Mouse (Mus musculus) embryonic facial prominence, embryonic 12.5 days (tissue): ENCODE data around the gene Atp6v1e2. TPM values are rescaled to one million over a fixed set of nuclear protein-coding genes. Genes with fewer than 3 reads are reported as not detected.

Experiments used
- ATAC-seq: fragments of 200-750 bp; cut with Nextera tagmentation; 2 replicates; pipeline ENCODE4 v1.8.0; 2017; ENCODE audit not compliant: insufficient number of reproducible peaks, insufficient read depth, low FRiP score, low TSS enrichment
- H3K27ac ChIP-seq: fragments of 300-500 bp; sonication (generic); 2 replicates; pipeline ENCODE4 v1.5.1; 2016; ENCODE audit warnings: mild to moderate bottlenecking
- H3K27me3 ChIP-seq: fragments of 300-500 bp; sonication (generic); 2 replicates; pipeline ENCODE4 v1.6.1; 2016; ENCODE audit warnings: mild to moderate bottlenecking, moderate library complexity
- H3K36me3 ChIP-seq: fragments of 300-500 bp; sonication (generic); 2 replicates; pipeline ENCODE4 v1.6.1; 2016; ENCODE audit warnings: mild to moderate bottlenecking
- H3K4me1 ChIP-seq: fragments of 300-500 bp; sonication (generic); 2 replicates; pipeline ENCODE4 v1.6.1; 2016
- H3K4me2 ChIP-seq: fragments of 300-500 bp; sonication (generic); replicated peaks from 2 replicates; pipeline ENCODE4 v1.6.1; 2016; ENCODE audit warnings: mild to moderate bottlenecking, moderate library complexity
- H3K4me3 ChIP-seq: fragments of 300-500 bp; sonication (generic); 2 replicates; pipeline ENCODE4 v1.5.1; 2016; ENCODE audit warnings: mild to moderate bottlenecking
- H3K9ac ChIP-seq: fragments of 300-500 bp; sonication (generic); 2 replicates; pipeline ENCODE4 v1.6.1; 2016; ENCODE audit warnings: mild to moderate bottlenecking, moderate library complexity
- H3K9me3 ChIP-seq: fragments of 300-500 bp; sonication (generic); 2 replicates; pipeline ENCODE4 v1.6.1; 2016; ENCODE audit warnings: mild to moderate bottlenecking, moderate library complexity
- WGBS: fragments of 180-500 bp; shearing (Covaris S2); methylation state at CpG from one replicate; pipeline ENCODE4 v1.1.7; 2016; 5-methylcytosine and 5-hydroxymethylcytosine counted together
- polyA plus RNA-seq: library from polyadenylated mRNA; unstranded; fragments of >200 nt; fragmentation: Nextera tagmentation; extraction: Ambion mirVana; gene quantifications from 2 replicates; pipeline ENCODE4 v1.2.1, GENCODE M21; 2016

Atp6v1e2 gene
- polyA plus RNA-seq, 1 experiment from 2014 or later: not detected

DNA sequence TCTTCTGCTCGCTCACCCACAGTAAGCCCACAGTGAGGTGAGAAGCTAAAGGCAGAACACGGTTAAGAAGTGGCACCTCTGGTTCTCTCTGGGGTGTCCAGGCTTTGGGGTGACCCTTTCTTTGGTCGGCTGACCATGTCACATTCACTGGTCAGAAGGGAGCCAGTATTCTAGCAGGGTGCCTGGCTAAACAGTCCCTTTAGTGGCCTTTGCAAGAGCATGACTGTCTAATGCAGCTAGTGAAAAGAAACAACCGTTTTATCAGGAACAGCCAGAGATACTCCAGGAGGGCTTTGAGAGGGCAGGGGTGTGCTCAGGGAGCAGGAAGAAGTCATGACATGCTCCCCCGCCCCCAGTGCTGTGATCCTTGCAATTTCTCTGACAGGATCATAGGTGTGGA is 36.4 kb downstream of the Atp6v1e2 start:
- WGBS: 59% methylated on average over 5 of the region's 5 CpGs
- no peak overlapping the region; the same call in 1 of the 2 replicates for H3K9ac ChIP-seq

DNA sequence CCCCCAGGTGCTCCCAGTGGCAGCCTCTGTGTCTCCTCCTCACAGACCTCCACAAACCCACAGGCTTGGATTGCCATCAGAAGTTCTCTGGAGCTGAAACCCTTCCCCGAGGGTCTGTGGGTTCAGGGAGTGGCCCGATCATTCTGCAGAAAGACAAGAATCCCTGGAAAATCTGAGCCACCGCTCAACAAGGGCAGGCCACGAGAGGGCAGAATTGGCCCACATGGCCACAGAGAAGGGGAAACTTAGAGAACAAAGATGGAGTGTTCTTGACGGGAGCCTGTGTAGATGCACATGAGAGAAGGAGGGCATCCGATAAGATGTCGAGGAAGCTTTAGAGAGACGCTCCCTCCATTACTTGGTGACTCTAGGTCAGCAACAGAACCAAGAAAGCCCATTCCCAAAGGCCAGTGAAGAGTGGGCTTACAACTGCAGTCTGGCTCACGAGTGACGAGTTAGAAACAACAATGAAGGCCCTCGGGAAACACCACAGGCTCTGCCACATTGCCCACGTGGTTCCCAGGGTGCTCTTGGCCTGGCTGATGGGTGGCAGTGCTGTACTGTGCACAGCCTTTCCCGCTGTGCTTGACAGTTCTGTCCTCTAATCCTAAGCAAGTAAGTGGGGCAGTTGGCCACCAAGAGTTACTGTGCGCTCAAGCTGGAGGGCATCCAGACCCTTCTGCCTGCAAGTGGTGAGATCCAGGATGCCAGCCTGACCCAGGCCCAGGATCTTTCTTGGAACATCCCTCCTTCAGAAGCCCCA is 37.8 kb downstream of the Atp6v1e2 start:
- 65% methylated on average over 14 of the region's 14 CpGs for WGBS

More for the DNA sequence above, 36.4 kb downstream of the Atp6v1e2 start:
- H3K4me3 ChIP-seq: no peak overlapping the region
- H3K9me3 ChIP-seq: no peaks in the 10 kb centered on the region
- H3K27ac ChIP-seq: no peak overlapping the region
- no peak for ATAC-seq
- H3K4me2 ChIP-seq: no peak overlapping the region
- 0 out of 2 replicates have a peak, but pooled peaks cover 5% of the 10 kb centered on the region for H3K4me1 ChIP-seq
- H3K36me3 ChIP-seq: no peaks in the 10 kb centered on the region
- H3K27me3 ChIP-seq: no peaks in the 10 kb centered on the region

DNA sequence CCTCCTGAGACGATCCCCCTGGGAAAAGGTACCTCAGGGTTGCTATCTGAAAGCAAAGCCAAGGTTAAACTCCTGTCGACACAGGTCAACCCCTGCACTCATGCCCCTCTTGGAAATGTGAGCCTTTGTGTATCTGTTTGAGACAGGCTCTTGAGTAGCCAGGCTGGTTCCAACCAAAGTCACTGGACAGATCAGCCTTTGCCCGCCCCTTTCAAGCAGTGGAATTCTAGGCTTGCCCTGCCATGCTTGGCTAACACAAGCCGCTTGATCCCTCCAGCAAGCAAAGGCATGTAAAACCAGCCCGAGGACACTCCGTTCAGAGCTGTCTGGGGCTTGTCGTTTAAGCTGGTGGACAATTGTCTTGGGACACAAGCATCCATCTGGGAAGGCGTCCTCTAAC is 39.4 kb downstream of the Atp6v1e2 start:
- Histone ChIP-seq H3K36me3 (no peaks in the 10 kb centered on the region), H3K9ac (no peak overlapping the region), H3K27me3 (no peaks in the 10 kb centered on the region), H3K4me3 (no peak overlapping the region), H3K4me1 (peaks cover 12% of the 10 kb centered on the region; the same call in 1 of the 2 replicates), H3K27ac (no peak overlapping the region), H3K9me3 (no peaks in the 10 kb centered on the region), H3K4me2 (no peak overlapping the region)
- no peak for ATAC-seq
- WGBS: 68% methylated on average over 8 of the region's 8 CpGs

More for the DNA sequence above, 37.8 kb downstream of the Atp6v1e2 start:
- no peak overlapping the region for H3K9ac ChIP-seq
- H3K36me3 ChIP-seq: no peaks in the 10 kb centered on the region
- no peak overlapping the region for H3K4me2 ChIP-seq
- H3K27ac ChIP-seq: no peak overlapping the region
- H3K27me3 ChIP-seq: no peaks in the 10 kb centered on the region
- H3K4me3 ChIP-seq: no peak overlapping the region
- H3K9me3 ChIP-seq: no peaks in the 10 kb centered on the region
- H3K4me1 ChIP-seq: peaks cover 12% of the 10 kb centered on the region; the same call in 1 of the 2 replicates
- ATAC-seq: no peak

DNA sequence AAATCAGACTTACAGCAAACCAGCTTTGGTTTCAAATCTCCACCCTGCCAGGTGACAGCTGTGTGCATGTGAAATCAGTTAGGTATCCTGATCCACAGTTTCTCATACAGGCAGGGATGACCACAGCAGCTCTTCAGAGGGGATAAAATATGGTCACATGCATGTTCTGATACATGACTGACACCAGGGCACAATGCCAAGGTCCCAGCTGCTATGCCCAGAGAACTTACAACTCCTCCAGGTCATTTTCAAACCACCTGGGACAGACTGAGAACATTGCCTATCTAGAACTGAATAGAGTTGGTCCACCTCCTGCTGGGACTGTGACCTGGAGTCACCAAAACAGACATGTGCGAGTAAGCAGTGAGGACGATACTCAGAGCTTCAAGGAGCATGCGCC is 40.6 kb downstream of the Atp6v1e2 start:
- Histone ChIP-seq H3K27me3 (no peaks in the 10 kb centered on the region), H3K9me3 (no peaks in the 10 kb centered on the region), H3K36me3 (no peaks in the 10 kb centered on the region), H3K4me3 (no peak overlapping the region), H3K4me1 (peaks cover 12% of the 10 kb centered on the region; the same call in 1 of the 2 replicates), H3K9ac (no peak overlapping the region), H3K4me2 (no peak overlapping the region), H3K27ac (no peak overlapping the region)
- 89% methylated on average over 3 of the region's 3 CpGs for WGBS
- ATAC-seq: no peak

DNA sequence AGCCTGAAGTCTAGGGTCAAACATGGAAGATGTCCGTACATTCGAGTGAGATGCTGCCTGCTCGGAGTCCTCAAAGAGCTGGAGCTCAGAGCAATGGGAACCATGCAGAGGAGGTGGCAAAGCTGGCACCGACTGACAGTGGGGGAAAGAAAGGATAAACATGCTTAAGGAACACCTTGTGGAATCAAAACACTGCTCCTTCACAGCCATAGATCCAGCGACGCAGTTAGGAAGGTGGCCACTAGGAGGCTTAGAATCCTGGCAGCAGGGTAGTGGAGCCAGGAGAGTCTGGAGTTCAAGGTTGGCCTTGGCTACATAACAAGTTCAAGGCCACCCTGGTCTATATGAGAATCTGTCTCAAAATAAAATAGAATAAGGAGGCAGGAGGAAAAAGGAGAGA is 41.1 kb downstream of the Atp6v1e2 start:
- no peak overlapping the region for H3K27ac ChIP-seq
- H3K4me1 ChIP-seq: peaks cover 12% of the 10 kb centered on the region; the same call in 1 of the 2 replicates
- no peak for ATAC-seq
- H3K4me2 ChIP-seq: no peak overlapping the region
- H3K9ac ChIP-seq: no peak overlapping the region
- H3K9me3 ChIP-seq: no peaks in the 10 kb centered on the region
- no peak overlapping the region for H3K4me3 ChIP-seq
- no peaks in the 10 kb centered on the region for H3K27me3 ChIP-seq
- no peaks in the 10 kb centered on the region for H3K36me3 ChIP-seq
- WGBS: 26% methylated on average over 6 of the region's 6 CpGs

DNA sequence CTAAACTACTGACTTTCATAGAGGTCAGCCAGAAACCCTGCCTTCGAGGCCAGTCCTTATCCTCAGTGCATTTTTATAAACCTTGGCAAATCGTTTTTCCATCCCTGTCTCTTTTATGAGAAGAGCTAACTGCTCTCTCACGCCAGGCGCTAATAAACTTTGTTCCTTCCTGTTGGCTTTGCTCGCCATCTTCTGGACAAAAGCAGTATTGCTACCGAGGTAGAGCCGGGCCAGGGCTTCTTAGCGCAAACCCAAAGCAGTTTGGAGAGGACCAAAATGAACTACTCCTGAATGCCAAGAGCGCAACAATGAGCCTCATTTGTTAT is 41.6 kb downstream of the Atp6v1e2 start:
- 0 out of 2 replicates have a peak, but pooled peaks have one; percentile 9 for ATAC-seq
- Histone ChIP-seq H3K4me3 (no peak overlapping the region), H3K9ac (no peak overlapping the region), H3K4me1 (peaks cover 12% of the 10 kb centered on the region; the same call in 1 of the 2 replicates), H3K9me3 (no peaks in the 10 kb centered on the region), H3K36me3 (no peaks in the 10 kb centered on the region), H3K27me3 (no peaks in the 10 kb centered on the region), H3K4me2 (peak overlapping the region; percentile 23), H3K27ac (no peak overlapping the region)
- WGBS: 2% methylated on average over 9 of the region's 9 CpGs

DNA sequence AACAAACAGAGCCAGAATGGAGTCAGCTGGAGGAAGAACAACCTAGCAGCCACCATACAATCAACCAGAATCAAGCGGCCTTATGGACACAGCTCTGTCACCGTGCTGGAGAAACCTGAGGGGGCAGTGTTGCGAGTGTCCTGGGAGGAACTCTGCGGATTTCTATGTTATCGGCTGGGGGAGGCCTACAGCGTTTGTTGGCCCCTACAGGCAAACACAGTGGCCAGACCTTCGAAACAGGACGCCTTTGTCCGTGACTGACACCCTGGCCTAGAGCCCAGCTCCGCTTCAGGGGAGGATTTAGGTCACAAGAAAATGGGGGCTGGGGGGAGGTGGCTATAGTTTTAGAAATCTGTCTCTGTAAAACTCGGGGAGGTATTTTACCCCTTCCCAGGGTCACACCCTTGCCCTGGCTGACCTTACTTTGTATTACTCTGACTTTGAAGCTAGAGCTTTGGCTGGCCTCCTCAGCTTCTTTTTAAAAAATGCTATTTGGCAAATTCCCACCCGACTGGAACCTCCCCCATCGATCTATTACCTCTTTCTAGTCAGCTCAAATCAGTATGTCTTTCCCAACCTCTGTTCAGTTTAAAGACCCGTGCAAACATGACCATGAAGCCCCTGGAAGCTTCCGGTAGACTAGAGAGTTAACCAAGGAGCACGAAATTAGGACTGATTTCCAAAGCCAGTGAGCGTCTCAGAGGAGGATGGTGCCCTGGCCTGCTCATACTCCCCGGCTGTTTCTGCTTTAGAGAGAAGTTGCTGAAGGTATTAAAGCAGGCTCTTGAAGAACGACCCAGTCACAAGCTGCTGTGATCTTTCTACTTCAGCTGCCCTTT is 42.2 kb downstream of the Atp6v1e2 start:
- Histone ChIP-seq H3K4me2 (peak overlapping the region; percentile 23), H3K9me3 (no peaks in the 10 kb centered on the region), H3K9ac (no peak overlapping the region), H3K4me3 (no peak overlapping the region), H3K4me1 (peaks cover 12% of the 10 kb centered on the region; the same call in 1 of the 2 replicates), H3K27me3 (no peaks in the 10 kb centered on the region), H3K36me3 (no peaks in the 10 kb centered on the region), H3K27ac (no peak overlapping the region)
- peak; percentile 6; the same call in 1 of the 2 replicates for ATAC-seq
- WGBS: 18% methylated on average over 19 of the region's 19 CpGs

DNA sequence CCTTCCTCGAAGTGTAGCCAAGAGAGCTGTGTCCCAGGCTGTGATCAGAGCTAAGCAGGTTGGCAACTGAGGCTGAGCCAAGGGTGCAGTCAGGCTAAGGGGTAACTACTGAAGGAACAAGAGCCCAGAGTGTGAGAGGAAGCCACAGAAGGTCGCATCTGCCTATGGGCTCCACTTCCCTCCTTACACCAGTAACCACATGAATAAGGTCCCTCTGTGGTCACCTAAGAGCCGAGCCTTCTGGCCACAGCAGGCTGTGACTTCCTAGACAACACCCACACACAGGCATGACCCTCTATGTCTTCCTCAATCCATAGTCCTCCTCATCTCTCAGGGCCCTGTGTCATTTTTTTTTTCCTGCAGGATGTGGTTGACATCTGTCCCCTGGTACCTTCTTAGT is 43.5 kb downstream of the Atp6v1e2 start:
- Histone ChIP-seq H3K36me3 (no peaks in the 10 kb centered on the region), H3K27me3 (no peaks in the 10 kb centered on the region), H3K4me1 (peaks cover 12% of the 10 kb centered on the region; the same call in 1 of the 2 replicates), H3K9me3 (no peaks in the 10 kb centered on the region), H3K4me3 (no peak overlapping the region), H3K9ac (no peak overlapping the region), H3K27ac (no peak overlapping the region), H3K4me2 (no peak overlapping the region)
- WGBS: 77% methylated on average over 3 of the region's 3 CpGs
- ATAC-seq: no peak

DNA sequence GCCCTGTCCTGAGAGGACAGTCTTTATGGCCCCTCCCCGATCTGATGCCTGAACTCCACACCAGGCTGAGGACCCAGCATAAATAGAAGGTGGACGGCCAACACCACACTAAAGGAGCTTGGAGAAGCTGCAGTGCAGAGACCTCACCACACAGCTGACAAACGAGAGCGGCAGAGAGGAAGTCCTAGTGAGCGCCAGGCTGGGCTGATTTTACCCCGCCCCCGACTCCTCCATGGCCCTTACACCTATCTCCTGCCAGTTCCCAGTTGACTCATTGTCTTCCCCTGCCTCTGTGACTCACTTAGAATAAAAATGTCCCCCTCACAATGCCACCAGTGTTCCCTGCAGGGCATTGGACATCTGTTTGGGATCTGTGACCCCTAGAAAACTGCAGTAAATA is 44.1 kb downstream of the Atp6v1e2 start:
- Histone ChIP-seq H3K36me3 (no peaks in the 10 kb centered on the region), H3K4me1 (peaks cover 12% of the 10 kb centered on the region; the same call in 1 of the 2 replicates), H3K4me3 (no peak overlapping the region), H3K9ac (no peak overlapping the region), H3K27me3 (no peaks in the 10 kb centered on the region), H3K27ac (no peak overlapping the region), H3K4me2 (no peak overlapping the region), H3K9me3 (no peaks in the 10 kb centered on the region)
- ATAC-seq: no peak
- 43% methylated on average over 7 of the region's 7 CpGs for WGBS

DNA sequence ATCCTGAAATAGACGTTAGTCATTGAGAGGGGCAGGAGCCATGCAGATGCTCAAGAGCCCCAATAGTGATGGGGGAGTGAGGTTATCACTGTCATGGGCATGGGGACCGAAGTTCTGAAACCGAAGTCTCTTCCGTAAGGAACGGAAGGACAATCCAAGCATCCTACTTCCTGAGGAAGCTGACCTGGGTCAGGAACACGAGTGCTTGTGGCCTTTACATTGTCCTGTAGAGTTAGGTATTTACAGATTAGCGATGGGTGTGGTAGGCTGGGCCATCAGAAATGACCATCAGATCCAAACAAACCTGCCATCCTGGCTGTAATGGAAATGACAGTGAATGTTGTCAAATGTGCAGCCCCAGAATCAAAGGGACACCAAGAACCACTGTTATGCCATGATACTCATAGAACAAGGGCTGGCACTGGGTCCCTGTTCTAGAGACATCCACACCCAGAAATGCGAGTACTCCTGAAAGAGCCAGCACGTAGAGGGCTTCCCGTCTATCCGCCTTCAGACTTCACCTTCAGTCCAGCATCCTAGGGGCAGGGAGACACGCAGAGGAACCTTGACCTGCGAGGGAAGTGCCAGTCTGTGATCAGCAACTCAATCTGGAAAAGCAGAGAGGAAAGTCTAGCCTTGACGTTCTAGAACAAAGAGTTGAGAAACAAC is 45.2 kb downstream of the Atp6v1e2 start:
- Histone ChIP-seq H3K36me3 (no peaks in the 10 kb centered on the region), H3K27me3 (no peaks in the 10 kb centered on the region), H3K4me2 (no peak overlapping the region), H3K4me1 (peaks cover 7% of the 10 kb centered on the region; the same call in 1 of the 2 replicates), H3K27ac (no peak overlapping the region), H3K9ac (no peak overlapping the region), H3K9me3 (no peaks in the 10 kb centered on the region), H3K4me3 (no peak overlapping the region)
- 93% methylated on average over 14 of the region's 14 CpGs for whole genome bisulfite sequencing
- no peak for ATAC-seq

DNA sequence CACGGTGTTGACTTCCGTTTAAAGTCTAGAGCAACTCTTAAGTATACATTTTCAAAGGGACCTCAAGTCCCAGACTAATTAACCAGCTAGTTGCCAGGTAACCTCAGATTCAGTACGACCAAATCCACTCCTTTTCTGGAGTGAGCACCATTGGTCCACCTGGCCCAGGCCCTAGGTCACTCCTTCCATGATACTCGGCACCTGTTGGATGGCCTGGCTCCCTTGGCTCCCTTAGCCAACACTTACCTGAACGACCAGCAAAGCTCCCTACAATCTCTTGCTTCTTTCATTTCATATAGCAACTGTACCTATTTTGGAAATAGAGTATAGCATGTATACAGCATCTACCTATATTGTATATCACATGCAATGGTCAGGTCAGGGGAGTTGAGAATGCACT is 47.1 kb downstream of the Atp6v1e2 start:
- no peaks in the 10 kb centered on the region for H3K36me3 ChIP-seq
- H3K4me2 ChIP-seq: no peak overlapping the region
- whole genome bisulfite sequencing: 75% methylated on average over 5 of the region's 5 CpGs
- no peak overlapping the region for H3K9ac ChIP-seq
- peaks cover 4% of the 10 kb centered on the region; the same call in 1 of the 2 replicates for H3K4me1 ChIP-seq
- no peak for ATAC-seq
- no peaks in the 10 kb centered on the region for H3K27me3 ChIP-seq
- no peaks in the 10 kb centered on the region for H3K9me3 ChIP-seq
- H3K4me3 ChIP-seq: no peak overlapping the region
- H3K27ac ChIP-seq: no peak overlapping the region
